Mouse (Mus musculus) ES-E14 (cell line): ENCODE results near the gene Ptprm.

Source experiments
- CHD2 ChIP-seq: IDR thresholded peaks from 2 replicates; pipeline ENCODE4 v1.6.1; 2014; ENCODE audit warnings: mild to moderate bottlenecking, low read depth, low read length, inconsistent platforms
- HCFC1 ChIP-seq: IDR thresholded peaks from 2 replicates; pipeline ENCODE4 v1.6.1; 2012; ENCODE audit warnings: low read length, inconsistent platforms, borderline replicate concordance; ENCODE audit not compliant: insufficient read depth
- MAFK ChIP-seq: IDR thresholded peaks from 2 replicates; pipeline ENCODE4 v1.6.1; 2014; ENCODE audit warnings: mild to moderate bottlenecking, low read depth, low read length, inconsistent platforms; ENCODE audit not compliant: insufficient read depth
- ZC3H11A ChIP-seq: IDR thresholded peaks from 2 replicates; pipeline ENCODE4 v1.6.1; 2012; ENCODE audit warnings: low read depth, mild to moderate bottlenecking, inconsistent platforms, low read length, borderline replicate concordance
- ZNF384 ChIP-seq: IDR thresholded peaks from 2 replicates; pipeline ENCODE4 v1.6.1; 2012; ENCODE audit warnings: low read depth, low read length, inconsistent platforms

- no peak for TF ChIP-seq HCFC1
- TF ChIP-seq MAFK = no peak
- no peak for TF ChIP-seq ZNF384
- no peak for TF ChIP-seq CHD2
- TF ChIP-seq ZC3H11A = no peak
Observed at GRCm38 (mm10) chr17:66879151-66879550, 475.1 kb downstream of the Ptprm start.
